Mouse (Mus musculus) spleen, postnatal 36 days (tissue): ENCODE measurements at regions not wholly inside any gene's neighbourhood (a gene's known extent, or its start where the extent isn't known, plus 50 kb on each side); places are given as distances from the start of the nearest gene placed in this dataset.
A peak's percentile ranks its signal among the peaks of the same experiment; 100 is the strongest.

ENCODE experiments used
- DNase-seq, 2 experiments: peaks; one replicate each; pipeline ENCODE4 v3.0.0; 2022; ENCODE audit warnings: low spot score in 2 of 2, mixed read lengths in 1 of 2

DNA sequence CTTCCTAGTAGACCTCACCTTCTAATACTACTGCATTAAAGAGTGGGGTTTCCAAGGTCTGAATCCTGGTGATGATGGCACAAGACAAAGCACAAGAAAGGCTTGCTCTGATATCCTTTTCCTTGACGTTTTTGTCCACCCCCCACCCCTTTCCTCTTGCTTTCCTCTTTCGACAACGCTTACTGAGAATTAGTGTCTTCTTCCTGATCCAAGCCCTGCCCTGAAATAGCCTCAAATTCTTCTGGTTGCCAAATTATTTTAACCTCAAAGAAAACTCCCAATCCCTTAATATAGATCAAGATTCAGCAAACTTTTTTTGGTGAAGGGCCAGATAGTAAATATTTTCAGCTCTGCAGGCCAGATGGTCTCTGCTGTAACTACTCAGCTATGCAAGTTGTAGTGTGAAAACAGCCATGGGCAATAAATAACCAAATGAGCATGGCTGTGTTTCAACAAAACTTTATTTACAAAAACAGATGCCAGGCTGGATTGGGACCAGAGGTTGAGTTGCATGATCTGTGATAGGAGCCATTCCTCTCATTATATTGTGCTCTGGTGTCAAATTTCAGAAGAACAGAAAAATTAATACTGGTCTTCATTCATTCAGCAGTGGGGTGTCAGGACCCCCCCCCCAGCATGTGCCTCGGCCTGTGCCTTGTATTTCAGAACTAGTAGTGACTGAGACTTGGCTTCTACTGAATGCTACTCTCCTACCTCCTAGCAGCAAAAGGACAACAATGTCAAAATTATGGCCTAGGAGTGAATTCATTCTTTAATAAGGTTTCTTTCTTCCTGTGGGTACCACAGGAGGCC lies 218.5 kb upstream of the Nrip1 start:
- DNase-seq: no peak

DNA sequence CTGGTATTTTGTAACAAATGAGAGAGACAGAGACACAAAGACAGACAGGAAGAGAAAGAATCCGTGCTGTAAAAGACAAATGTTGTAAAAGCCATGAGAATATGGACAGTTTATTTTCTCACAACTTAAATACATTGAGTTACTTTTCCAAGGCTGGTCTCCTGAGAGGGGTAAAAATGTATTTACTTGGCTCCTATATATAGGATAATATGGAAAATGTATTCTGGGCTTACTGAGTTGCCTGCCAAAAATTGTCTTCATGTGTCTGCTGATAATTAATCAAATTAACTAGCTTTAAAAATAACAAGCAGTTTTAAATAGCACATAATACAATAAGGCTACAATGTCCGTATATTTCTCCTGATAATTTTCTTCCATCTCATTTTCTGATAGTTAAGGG lies 216.2 kb upstream of the Nrip1 start:
- DNase-seq: no peak

DNA sequence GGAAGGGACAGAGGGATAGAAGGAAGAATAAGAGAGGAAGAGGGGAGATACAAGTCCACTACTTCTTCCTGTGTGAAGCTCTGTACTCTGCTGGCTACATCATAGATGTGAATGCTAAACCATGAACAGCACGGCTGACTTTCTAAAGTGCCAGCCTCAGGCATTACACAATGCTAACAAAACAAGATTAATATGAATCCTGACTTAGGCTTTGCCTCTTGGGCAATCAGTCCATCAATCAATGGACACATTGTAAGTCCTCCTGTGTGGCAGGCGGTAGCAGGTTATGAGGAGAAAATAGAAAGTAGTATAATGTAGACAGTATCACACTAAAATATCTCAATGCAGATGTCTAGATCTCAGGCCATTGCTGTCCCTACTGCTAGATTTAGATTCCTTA lies 203.6 kb upstream of the Nrip1 start:
- no peak for DNase-seq

DNA sequence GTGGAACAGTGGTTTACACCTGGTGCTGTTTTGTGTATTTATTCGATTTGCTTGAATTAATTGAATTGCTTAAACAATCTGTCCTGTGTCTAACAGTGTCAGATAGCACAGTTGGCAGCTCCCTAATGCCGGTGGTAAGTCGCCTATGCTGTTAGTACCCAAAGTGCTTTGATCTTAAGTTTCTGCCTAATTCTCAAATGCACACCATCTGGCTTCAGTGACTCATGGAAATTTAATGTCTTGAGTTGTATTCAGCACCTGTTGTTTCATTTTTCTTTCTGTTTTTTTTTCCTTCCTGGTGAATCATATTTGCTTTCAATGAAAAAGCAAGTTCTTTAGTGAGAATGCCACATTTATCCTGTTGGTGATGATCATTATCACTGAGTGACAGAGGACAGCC lies 201.7 kb upstream of the Nrip1 start:
- no peak for DNase-seq

DNA sequence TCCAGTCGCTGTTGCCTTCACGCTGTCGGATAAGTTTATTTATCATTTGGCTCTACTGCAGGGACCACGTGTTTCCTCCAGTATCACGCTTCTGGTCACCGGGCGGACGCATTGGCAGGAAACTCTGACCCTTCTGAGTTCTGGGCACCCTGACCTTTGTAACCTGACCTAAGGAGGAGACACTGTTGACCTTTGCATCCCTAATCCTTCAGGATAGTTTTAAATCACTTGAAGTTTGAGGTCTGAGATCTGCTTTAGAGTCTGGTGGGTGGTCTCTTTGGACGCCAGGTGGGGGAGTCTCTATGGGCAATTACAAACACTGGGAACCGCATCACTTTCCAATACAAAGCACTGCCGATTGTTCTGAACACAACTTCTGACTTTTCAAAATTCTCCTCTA lies 192.6 kb upstream of the Nrip1 start:
- DNase-seq: no peak

DNA sequence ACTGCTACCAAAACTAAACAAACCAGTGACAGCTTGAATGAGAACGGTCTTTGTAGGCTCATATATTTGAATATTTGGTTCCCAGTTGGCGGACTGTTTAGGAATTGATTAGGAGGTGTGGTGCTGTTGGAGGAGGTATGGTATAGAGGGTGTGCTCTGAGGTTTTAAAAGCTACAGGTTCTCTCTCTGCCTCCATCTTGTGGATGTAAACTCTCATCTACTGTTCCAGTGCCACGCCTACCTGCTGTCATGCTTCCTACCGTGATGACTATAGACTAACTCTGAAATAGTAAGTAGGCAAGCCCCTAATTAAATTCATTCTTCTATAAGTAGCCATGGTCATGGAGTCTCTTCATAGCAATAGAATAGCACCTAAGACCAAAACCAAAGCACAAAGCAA lies 181.2 kb upstream of the Nrip1 start:
- no peak for DNase-seq

DNA sequence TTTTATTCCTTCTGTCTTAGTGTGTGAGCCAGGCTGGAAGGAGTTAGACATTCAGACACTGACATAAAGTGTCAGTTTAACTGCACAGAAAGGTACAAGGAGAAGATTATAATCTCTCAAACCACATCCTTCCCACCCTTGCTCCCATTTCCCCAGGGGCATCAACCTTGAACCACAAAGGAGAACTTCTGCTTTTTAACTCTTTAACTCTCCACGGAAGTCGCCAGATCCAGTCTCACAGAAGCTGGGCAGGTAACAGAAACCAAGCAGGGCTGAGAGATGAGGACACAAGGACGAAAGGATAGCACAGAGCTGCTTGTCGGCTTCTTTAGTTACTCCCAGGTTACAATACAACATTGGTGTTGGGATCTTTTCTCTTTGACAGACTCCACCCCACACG lies 176.0 kb upstream of the Nrip1 start:
- peak; percentile 45 to 50 for DNase-seq

DNA sequence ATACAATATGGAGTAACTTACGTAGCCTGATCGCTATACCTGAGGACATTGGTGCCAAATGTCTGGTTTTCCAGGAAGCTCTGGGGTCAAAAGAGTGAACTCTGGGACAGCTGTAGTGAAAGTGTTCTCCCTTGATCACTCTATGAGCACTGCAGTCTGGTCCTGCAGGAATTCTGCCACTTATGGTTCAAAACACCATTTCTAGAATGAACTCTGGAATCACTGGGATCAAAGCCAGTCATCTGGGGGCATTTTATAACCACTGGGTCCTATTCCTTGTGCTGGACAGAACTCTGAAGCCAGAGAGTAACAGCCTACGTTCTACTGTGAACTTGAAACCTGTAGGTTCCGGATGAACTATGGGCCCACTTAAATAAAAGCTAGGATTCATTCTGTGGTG lies 173.5 kb upstream of the Nrip1 start:
- no peak for DNase-seq

DNA sequence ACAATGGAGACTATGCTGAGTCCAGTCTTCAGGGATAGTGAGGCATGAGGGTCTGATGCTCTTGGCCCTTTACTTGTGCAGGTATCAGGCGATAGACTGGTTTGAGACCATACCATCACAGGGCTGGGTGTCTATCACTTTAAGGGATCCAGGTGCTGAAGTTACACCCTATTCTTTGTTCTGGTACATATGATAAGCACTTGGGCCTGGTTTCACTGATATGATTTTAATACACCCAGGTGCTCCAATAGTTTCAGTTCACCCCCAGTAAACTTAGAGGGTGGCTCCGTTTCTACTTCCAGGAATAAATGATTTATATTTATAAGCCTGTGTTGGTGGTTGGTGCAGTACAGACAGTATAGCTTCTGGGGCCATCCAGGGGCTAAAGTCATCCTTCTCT lies 173.0 kb upstream of the Nrip1 start:
- DNase-seq: no peak

DNA sequence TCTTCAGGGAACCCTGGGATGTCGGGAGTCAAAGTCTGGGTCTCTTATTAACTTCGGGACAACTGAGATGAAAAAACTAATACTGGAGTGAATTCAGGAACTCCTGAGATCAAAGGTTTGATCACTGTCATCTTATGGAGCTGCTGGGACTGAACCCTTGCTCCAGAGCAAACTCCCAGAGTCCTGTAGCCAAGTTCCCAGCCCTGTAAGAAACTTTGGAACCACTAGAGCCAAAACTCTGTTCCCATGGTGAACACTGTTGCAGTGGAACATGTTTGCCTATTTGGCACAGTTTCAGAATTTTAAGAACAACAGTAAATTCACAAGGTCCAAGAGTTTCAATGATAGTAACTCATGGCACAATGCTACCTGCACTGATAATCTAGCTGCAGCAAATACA lies 172.3 kb upstream of the Nrip1 start:
- DNase-seq: no peak

DNA sequence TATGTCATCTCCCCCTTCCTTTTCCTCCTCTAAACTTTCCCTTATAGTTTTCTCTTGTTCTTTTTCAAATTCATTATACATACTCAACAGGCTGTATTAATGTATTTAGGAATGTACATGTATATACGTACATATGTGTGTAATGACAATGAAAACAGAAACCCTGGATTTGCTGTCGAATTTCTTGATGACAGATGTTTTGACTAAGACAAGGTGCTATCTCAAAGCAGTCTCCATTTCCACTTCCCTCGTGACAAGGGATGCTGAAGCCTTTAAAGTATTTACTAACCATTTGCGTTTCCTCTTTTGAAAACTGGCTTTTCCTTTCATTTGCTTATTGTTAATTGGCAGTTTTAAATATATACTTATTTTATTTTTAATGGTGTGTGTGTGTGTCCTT lies 171.3 kb upstream of the Nrip1 start:
- no peak for DNase-seq

DNA sequence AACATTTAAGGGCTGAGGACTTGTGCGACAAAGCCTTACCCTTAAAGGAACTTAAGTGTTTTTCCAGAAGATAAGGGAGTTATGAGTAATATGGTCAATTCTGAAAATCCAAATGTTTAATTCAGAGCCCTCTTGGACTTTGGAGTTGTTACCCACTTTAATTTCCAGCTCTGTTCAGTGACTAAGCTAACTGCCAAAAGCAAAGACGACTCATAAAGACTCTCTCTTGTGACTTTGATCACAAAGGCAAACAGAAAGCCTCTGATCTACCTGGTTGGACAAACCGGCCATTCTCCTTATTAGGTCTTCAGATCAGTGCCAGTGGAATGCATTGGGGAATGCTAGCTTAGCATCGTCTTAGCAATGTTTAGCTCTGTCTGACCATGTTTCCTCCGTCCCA lies 167.3 kb upstream of the Nrip1 start:
- DNase-seq: no peak

DNA sequence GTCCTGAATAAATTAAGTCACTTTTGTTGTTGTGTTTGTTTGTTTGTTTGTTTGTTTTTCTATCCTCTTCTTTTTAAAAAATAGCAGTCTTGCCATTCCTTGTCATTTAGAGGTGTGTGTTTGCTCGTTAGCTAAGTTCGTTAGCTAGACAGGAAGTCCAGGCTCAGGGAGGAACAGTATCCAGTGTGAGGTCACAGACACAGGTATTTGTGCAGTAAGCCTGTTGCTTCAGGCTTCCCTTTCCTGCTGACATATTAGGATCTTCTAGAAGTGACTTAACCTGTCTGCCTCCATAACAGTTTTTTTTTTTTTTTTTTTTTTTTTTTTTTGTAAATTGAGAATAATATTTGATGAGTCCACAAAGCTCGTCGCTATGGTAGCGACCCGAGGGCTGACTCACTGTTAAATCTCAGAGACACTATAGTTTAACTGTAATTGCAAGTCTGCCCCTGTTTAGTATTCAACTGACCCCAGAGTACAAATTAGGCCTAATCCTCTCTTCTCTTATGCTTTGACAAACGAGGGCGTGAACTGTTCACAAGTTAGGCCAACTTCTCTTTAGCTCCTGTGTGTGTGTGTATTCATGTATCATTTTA lies 166.8 kb upstream of the Nrip1 start:
- no peak for DNase-seq

DNA sequence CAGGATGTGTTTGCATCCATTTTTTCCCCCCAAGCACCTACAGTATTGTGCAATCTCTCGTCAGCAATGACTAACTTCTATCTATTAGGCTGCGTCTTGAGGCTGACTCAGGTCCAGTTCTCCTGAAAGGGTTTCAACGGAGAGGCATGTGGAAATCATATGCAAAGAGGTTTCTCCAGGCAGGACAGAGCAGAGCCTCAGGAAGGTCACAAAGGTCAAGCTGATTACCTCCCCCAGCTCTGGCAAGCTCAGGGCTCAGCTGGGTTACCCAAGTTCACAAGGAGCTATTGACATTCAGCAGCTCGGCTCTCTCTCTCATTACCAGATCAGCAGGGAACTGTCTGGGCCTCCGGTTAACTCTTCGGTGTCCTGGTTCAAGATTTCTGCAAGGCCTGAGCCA lies 166.0 kb upstream of the Nrip1 start:
- peak in 1 of 2 experiments; percentile 4 for DNase-seq

DNA sequence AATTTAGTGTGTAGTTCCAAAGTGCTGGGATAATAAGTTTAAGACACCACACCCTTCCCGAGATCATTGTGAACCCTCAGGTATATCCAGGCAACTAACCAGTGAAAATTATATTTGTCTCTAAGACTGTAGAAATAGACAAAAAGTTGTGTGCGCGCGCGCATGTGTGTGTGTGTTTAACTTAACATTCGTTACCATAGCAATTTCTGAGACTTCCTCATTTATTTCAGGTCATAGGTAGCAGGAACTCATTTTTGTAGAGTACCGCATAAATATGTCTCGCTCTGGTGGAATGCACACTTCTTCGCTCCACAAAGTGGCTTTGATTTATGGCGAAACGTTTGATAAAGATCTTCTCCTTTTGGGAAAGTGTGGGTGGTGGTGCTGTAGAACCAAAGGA lies 164.2 kb upstream of the Nrip1 start:
- DNase-seq: peak; percentile 29 to 53

DNA sequence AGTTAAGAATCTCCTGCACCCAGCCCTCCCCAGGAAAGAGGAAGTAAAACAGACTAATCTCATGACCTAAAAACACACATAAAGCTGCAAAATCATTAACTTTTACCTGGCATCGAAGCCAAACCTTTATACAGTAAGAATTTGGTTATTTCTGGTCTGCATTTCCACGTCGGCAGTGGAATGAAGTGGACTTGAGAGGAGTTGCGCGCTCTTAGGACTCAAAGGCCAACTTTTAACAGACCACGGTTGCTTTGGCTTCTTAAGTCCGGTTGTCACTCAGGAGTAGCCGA lies 159.2 kb upstream of the Nrip1 start:
- peak in 1 of 2 experiments; percentile 34 for DNase-seq

DNA sequence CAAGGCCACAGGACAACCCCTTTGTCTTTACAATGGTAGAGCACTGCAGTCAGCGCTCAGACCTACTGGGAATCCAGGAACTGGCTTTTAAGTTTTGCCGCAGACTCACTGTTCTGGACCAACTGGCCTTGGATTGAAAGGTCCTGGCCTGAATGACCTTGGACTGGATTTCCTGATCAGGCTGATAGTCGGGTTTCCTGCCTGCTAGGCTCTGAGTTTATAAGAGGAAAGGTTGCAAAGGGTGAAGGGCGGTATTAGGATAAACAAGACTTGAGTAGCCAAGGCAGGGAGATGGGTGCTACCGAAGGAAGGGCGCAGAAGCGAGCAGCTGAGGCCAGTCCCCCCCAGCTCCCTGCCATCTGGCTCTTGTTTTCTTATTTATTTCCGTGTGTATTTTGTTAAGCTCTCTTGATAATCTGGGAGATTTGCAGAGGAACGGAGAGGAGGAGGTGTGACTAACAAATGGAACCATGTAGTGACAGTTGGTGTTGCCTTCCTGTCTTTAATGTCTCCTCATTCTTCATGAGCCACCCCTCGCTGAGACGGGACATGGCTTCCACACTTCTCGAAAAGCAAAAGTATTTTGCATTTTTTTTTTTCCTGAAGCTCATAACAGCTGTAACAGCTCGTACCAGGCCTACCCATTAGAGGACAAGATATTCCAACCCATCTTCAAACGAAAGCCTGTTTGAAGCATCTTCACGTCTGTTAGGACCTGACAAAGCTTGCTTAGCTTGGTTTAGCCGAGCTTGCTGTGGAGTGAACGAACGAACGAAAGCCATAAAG lies 158.7 kb upstream of the Nrip1 start:
- DNase-seq: peak; percentile 5 to 17

DNA sequence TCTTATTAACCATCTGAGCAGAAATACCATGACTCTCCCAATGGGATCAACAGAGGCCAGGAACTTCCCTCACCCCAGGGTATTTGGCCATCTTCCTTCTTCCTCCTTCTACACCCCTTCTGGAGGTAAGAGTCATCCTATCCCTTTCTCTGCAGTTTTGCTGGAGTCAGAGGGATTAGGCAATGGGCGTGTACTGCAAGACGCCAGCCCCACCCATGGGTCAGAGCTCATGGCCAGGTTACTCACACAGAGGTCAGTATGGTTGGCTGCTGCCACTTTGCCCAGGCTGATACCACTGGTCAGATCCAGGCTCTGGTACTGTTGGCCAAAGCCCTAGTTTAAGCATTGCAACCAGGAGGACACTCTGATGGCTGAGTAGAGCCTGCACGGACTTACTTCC lies 157.3 kb upstream of the Nrip1 start:
- DNase-seq: no peak

DNA sequence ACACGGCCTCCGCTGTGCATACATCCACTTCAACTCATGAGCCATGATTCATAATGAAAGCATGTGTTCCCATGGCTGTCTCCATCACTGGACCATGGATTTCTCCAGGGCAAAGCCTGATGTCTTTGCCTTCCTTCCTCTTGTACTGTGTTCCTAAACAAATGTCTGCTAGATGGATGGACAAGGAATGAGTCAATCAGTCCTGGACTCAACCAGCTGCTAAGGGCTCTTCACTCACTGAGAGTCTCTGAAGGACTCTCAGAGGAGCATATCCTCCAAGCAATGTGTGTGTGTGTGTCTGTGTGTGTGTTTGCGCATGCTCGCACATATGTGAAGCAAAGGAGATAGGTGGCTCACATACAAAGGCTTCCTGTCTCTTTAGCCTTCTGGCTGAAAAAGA lies 156.0 kb upstream of the Nrip1 start:
- no peak for DNase-seq

DNA sequence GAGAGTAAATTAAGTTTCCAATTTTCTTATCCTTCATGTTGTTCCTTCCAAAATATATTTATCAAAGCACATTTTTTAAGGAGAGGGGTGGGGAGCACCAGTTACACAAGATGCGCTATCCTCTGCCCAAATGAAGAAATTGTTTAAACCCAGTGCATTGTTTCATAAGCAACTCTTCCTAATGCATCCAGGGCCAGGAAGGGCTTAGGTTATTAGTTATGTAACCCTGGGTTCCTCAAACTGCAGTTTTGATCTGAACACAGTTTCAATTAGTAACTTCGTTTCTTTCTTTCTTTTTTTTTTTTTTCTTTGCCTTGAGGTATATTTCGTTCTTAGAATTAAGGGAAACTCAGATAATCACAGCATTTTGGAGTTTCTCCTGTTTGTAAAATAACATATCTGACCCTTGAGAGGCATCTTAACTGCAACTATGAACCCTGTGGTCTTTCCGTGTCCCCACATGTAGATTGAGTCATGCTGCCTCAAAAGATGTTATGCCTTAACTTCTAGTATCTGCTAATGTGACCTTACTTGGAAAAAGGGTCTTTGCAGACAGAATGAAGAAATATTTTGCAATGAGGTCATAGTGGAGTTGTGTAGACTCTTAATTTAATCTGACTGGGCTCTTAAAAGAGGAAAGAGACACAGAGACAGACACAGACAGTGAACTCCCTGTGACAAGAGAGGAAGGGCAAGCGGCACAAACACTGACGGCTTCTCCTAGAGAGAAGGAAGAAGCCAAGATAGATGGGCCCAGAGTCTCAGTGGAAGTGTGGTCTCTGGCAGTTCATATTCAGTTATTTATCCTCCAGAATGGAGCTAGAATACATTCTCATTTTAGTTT lies 153.7 kb upstream of the Nrip1 start:
- DNase-seq: no peak

DNA sequence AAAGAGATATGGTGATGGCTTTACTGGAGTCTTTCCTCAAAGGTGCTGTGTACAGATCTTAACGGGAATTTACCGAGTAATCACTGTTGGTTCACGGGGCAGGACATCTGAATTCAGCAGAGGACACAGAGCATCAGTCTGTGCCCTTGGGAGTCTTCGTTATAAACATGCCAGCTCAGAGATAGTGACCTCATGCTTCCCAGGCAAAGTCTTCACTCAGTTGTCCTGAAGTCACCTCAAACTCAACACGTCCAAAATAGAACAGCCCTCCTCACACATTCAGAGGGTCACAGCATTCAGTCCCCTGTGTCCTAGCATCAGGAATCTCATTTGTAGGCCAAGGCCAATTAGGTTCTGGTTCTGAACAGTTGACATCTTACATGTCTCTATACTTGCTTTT lies 151.9 kb upstream of the Nrip1 start:
- DNase-seq: no peak

DNA sequence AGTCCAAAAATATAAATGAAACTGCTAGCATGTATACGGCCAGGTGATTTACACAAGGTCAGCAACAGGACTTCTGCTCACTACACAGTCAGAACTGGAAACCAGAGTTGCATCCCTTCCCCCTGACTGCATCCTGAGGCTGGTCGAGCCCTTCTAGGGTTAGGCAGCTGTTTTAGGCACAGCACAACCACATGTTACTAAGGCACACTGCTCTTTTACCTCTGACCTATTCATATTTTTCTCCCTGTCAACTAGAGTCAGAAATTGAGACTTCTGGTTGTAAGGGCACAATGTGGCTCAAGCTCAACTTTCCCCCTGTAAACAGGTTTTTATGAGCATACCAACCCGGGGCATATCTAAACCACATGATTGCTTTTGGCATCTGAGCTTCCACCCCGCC lies 151.3 kb upstream of the Nrip1 start:
- DNase-seq: no peak
